Mouse (Mus musculus): ENCODE data around the gene Atf6. TPM values are rescaled to one million over a fixed set of nuclear protein-coding genes. Genes with fewer than 3 reads are reported as not detected.

Gene Atf6
- polyA plus RNA-seq, 1 experiment from 2014 or later, result 10.1 TPM

- 84% methylated on average over 5 of the region's 5 CpGs for WGBS
- H3K9ac ChIP-seq, result no peak overlapping the region
- no peaks in the 10 kb centered on the region for H3K9me3 ChIP-seq
- no peaks in the 10 kb centered on the region for H3K36me3 ChIP-seq
- no peak overlapping the region for H3K4me2 ChIP-seq
- H3K4me1 ChIP-seq, result no peaks in the 10 kb centered on the region
- H3K27ac ChIP-seq, result no peak overlapping the region
- no peak overlapping the region for H3K4me3 ChIP-seq
- no peaks in the 10 kb centered on the region for H3K27me3 ChIP-seq
- ATAC-seq (ENCODE audit: borderline replicate concordance, extremely low read depth, low FRiP score, low TSS enrichment), result no peak
Observed at GRCm38 (mm10) chr1:170746523-170746922, 121.0 kb downstream of the Atf6 start.

- no peaks in the 10 kb centered on the region for H3K9me3 ChIP-seq
- 73% methylated on average over 5 of the region's 5 CpGs for WGBS
- ATAC-seq (ENCODE audit: borderline replicate concordance, extremely low read depth, low FRiP score, low TSS enrichment), result no peak
- no peaks in the 10 kb centered on the region for H3K4me1 ChIP-seq
- no peak overlapping the region for H3K4me2 ChIP-seq
- H3K36me3 ChIP-seq, result no peaks in the 10 kb centered on the region
- no peaks in the 10 kb centered on the region for H3K27me3 ChIP-seq
- H3K9ac ChIP-seq, result no peak overlapping the region
- no peak overlapping the region for H3K4me3 ChIP-seq
- H3K27ac ChIP-seq, result no peak overlapping the region
Observed at GRCm38 (mm10) chr1:170741497-170742246, 125.9 kb downstream of the Atf6 start.

- Histone ChIP-seq H3K4me3 (no peak overlapping the region), H3K27ac (no peak overlapping the region), H3K4me2 (no peak overlapping the region), H3K9ac (no peak overlapping the region), H3K36me3 (no peaks in the 10 kb centered on the region), H3K27me3 (no peaks in the 10 kb centered on the region), H3K4me1 (no peaks in the 10 kb centered on the region), H3K9me3 (no peaks in the 10 kb centered on the region)
- ATAC-seq (ENCODE audit: borderline replicate concordance, extremely low read depth, low FRiP score, low TSS enrichment), result no peak
- 87% methylated on average over 3 of the region's 3 CpGs for WGBS
Observed at GRCm38 (mm10) chr1:170734866-170735265, 132.7 kb downstream of the Atf6 start.

- no peak overlapping the region for H3K9ac ChIP-seq
- no peaks in the 10 kb centered on the region for H3K36me3 ChIP-seq
- no peaks in the 10 kb centered on the region for H3K9me3 ChIP-seq
- ATAC-seq (ENCODE audit: borderline replicate concordance, extremely low read depth, low FRiP score, low TSS enrichment), result no peak
- H3K27ac ChIP-seq, result no peak overlapping the region
- H3K27me3 ChIP-seq, result no peaks in the 10 kb centered on the region
- 92% methylated on average over 2 of the region's 2 CpGs for WGBS
- no peak overlapping the region for H3K4me2 ChIP-seq
- H3K4me3 ChIP-seq, result no peak overlapping the region
- H3K4me1 ChIP-seq, result no peaks in the 10 kb centered on the region
Observed at GRCm38 (mm10) chr1:170732596-170732890, 135.0 kb downstream of the Atf6 start.

- H3K36me3 ChIP-seq, result no peaks in the 10 kb centered on the region
- H3K27ac ChIP-seq, result no peak overlapping the region
- no peaks in the 10 kb centered on the region for H3K4me1 ChIP-seq
- no peak overlapping the region for H3K9ac ChIP-seq
- no peak overlapping the region for H3K4me3 ChIP-seq
- no peak overlapping the region for H3K4me2 ChIP-seq
- H3K27me3 ChIP-seq, result no peaks in the 10 kb centered on the region
- no peaks in the 10 kb centered on the region for H3K9me3 ChIP-seq
- no peak for ATAC-seq (ENCODE audit: borderline replicate concordance, extremely low read depth, low FRiP score, low TSS enrichment)
- WGBS, result 63% methylated on average over 11 of the region's 11 CpGs
Observed at GRCm38 (mm10) chr1:170731865-170732595, 135.5 kb downstream of the Atf6 start.

GRCm38 (mm10) chr1:170729267-170729962 lies 138.2 kb downstream of the Atf6 start:
- Histone ChIP-seq H3K9me3 (no peaks in the 10 kb centered on the region), H3K36me3 (no peaks in the 10 kb centered on the region), H3K4me1 (no peaks in the 10 kb centered on the region), H3K4me2 (no peak overlapping the region), H3K27ac (no peak overlapping the region), H3K27me3 (no peaks in the 10 kb centered on the region), H3K4me3 (no peak overlapping the region), H3K9ac (no peak overlapping the region)
- no peak for ATAC-seq (ENCODE audit: borderline replicate concordance, extremely low read depth, low FRiP score, low TSS enrichment)
- WGBS, result 75% methylated on average over 8 of the region's 8 CpGs

GRCm38 (mm10) chr1:170728524-170728923 lies 139.0 kb downstream of the Atf6 start:
- no peak for ATAC-seq (ENCODE audit: borderline replicate concordance, extremely low read depth, low FRiP score, low TSS enrichment)
- H3K9ac ChIP-seq, result no peak overlapping the region
- H3K9me3 ChIP-seq, result no peaks in the 10 kb centered on the region
- no peak overlapping the region for H3K4me3 ChIP-seq
- no peak overlapping the region for H3K4me2 ChIP-seq
- H3K36me3 ChIP-seq, result no peaks in the 10 kb centered on the region
- H3K4me1 ChIP-seq, result no peaks in the 10 kb centered on the region
- no peaks in the 10 kb centered on the region for H3K27me3 ChIP-seq
- WGBS, result 75% methylated on average over 6 of the region's 6 CpGs
- no peak overlapping the region for H3K27ac ChIP-seq

- no peak overlapping the region for H3K27ac ChIP-seq
- peaks cover 13% of the 10 kb centered on the region; the same call in 1 of the 2 replicates for H3K4me1 ChIP-seq
- WGBS, result 80% methylated on average over 5 of the region's 5 CpGs
- no peaks in the 10 kb centered on the region for H3K27me3 ChIP-seq
- H3K36me3 ChIP-seq, result no peaks in the 10 kb centered on the region
- ATAC-seq (ENCODE audit: borderline replicate concordance, extremely low read depth, low FRiP score, low TSS enrichment), result no peak
- no peaks in the 10 kb centered on the region for H3K9me3 ChIP-seq
- H3K4me2 ChIP-seq, result no peak overlapping the region
- H3K4me3 ChIP-seq, result no peak overlapping the region
- H3K9ac ChIP-seq, result no peak overlapping the region
Observed at GRCm38 (mm10) chr1:170721560-170721959, 146.0 kb downstream of the Atf6 start.

- Histone ChIP-seq H3K9ac (no peak overlapping the region), H3K27ac (peak overlapping the region; percentile 12; the same call in 1 of the 2 replicates), H3K4me3 (no peak overlapping the region), H3K36me3 (no peaks in the 10 kb centered on the region), H3K9me3 (no peaks in the 10 kb centered on the region), H3K4me1 (peaks cover 13% of the 10 kb centered on the region; the same call in 1 of the 2 replicates), H3K4me2 (no peak overlapping the region), H3K27me3 (no peaks in the 10 kb centered on the region)
- ATAC-seq (ENCODE audit: borderline replicate concordance, extremely low read depth, low FRiP score, low TSS enrichment), result peak; percentile 53; the same call in 1 of the 2 replicates
- WGBS, result 63% methylated on average over 8 of the region's 8 CpGs
Observed at GRCm38 (mm10) chr1:170718133-170718810, 149.3 kb downstream of the Atf6 start.

- H3K4me3 ChIP-seq, result no peak overlapping the region
- no peaks in the 10 kb centered on the region for H3K9me3 ChIP-seq
- H3K4me1 ChIP-seq, result peaks cover 13% of the 10 kb centered on the region; the same call in 1 of the 2 replicates
- H3K4me2 ChIP-seq, result no peak overlapping the region
- H3K36me3 ChIP-seq, result no peaks in the 10 kb centered on the region
- 47% methylated on average over 3 of the region's 3 CpGs for WGBS
- peak overlapping the region; percentile 12; the same call in 1 of the 2 replicates for H3K27ac ChIP-seq
- H3K27me3 ChIP-seq, result no peaks in the 10 kb centered on the region
- ATAC-seq (ENCODE audit: borderline replicate concordance, extremely low read depth, low FRiP score, low TSS enrichment), result peak; percentile 57; the same call in 1 of the 2 replicates
- no peak overlapping the region for H3K9ac ChIP-seq
Observed at GRCm38 (mm10) chr1:170717241-170717828, 150.2 kb downstream of the Atf6 start.

- WGBS, result 94% methylated on average over 7 of the region's 7 CpGs
- Histone ChIP-seq H3K4me2 (no peak overlapping the region), H3K9me3 (no peaks in the 10 kb centered on the region), H3K4me3 (no peak overlapping the region), H3K27me3 (no peaks in the 10 kb centered on the region), H3K4me1 (peaks cover under 1% of the 10 kb centered on the region; the same call in 1 of the 2 replicates), H3K36me3 (no peaks in the 10 kb centered on the region; the same call in 1 of the 2 replicates), H3K9ac (no peak overlapping the region), H3K27ac (no peak overlapping the region)
- ATAC-seq (ENCODE audit: borderline replicate concordance, extremely low read depth, low FRiP score, low TSS enrichment), result no peak
Observed at GRCm38 (mm10) chr1:170711731-170712130, 155.8 kb downstream of the Atf6 start.

All from lung, embryonic 15.5 days (tissue).